Mouse (Mus musculus) NIH3T3 (cell line): ENCODE measurements around the gene Flvcr2.

Source experiments
- DNase-seq: peaks from one replicate; pipeline ENCODE4 v3.0.0-alpha.2; 2012; ENCODE audit warnings: low read depth

Gene Flvcr2

DNA sequence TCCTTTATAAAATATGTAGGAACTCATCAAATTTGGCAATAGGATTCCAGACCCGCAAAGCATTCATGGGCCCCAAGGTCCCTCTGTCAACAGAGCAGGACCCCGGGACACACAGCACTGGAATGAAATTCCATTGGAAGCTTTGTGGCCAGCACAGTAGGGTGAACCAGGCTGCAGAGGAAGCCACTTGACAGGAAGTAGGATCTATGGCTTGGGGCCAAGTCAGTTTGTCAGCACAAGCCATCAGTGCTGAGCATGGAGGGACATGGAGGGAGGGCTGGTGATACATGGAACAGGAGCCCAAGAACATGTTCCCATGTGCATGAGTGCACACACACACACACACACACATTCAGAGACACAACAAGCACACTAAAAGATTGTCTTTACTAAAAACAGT lies 10.1 kb upstream of the Flvcr2 start:
- no peak for DNase-seq

DNA sequence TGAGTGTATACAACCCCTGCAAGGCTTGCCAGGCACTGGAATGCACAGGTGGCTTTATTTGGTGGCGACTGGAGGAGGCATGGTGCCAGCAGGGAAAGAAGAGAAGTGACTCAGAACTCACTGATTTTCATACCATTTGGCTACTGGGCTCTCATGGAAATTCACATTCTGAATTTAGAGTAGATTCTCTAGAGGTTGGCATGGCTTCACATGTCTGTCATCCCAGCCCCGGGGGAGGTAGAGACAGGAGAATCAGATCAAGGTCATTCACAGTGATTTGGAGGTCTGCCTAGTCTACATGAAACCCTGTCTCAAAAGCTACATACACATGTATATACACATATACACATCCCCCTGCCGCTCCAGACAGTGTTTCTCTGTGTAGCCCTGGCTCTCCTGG lies 9.4 kb upstream of the Flvcr2 start:
- no peak for DNase-seq

DNA sequence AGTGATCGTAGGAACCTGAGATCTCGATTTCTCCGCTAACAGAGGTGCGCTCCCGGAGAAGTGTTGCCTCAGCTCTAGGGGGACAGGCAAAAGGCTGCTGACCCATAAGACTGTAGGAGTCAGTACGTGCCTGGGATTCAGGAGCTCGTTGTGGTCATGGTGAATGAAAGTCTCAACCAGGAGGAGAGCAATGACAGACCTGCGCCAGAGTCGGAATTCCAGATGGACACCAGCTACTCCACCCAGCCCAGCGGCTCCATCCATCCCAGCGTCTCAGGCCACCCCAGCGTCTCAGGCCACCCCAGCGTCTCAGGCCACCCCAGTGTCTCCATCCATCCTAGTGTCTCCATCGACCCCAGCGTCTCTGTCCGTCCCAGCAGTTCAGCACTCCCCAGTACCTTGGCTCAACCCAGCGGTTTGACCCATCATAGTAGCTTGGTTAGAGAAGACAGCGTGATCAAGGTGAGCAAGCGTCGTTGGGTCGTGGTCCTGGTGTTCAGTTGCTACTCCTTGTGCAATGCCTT lies 419 bp downstream of the Flvcr2 start:
- no peak for DNase-seq

DNA sequence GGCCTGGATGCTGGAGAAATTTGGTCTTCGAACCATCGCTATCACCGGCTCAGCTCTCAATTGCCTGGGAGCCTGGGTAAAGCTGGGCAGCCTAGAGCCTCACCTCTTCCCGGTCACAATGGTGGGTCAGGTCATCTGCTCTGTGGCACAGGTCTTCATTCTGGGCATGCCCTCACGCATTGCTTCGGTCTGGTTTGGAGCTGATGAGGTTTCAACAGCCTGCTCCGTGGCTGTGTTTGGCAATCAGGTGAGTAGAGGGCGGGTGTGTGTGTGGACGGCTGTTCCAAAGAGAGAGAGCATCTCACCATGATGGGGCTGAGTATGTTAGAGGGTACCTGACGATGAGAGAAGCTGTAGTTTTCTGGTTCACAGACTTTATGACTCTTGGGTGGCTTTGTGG lies 1.0 kb downstream of the Flvcr2 start:
- no peak for DNase-seq

DNA sequence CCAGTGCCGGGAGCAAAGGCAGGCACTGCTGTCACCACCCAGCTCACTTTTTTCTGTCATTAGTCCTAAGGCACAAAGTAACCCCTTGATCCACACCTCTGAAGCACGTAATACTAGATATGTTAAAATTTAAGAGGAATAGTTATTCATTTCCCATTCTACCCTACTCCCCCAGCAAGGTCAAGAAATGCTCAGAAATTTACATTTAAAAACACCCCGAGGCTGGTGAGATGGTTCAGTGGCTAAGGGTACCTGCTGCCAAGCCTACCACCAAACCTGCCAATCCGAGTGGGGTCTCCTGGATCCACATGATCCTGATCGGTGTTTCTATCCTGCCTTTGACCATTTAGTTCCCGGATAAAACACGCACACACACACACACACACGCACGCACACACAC lies 3.5 kb downstream of the Flvcr2 start:
- DNase-seq = no peak

DNA sequence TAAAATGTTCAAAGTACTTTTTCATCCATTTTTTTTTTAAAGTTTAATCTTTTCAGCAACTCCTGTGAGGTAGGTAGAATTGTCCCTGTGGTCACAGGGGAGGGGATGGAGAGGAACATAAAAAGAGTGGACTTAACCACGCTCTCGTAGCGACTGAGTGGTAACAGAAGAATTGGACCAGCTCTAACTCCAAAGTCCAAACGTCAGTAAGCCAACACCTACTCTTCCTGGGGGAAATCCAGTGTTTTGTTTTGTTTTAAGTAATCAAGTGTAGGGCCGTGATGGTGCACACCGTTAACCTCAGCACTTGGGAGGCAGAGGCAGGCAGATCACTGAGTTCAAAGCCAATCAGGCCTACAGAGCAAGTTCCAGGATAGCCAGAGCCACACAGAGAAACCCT lies 5.8 kb downstream of the Flvcr2 start:
- DNase-seq = no peak

DNA sequence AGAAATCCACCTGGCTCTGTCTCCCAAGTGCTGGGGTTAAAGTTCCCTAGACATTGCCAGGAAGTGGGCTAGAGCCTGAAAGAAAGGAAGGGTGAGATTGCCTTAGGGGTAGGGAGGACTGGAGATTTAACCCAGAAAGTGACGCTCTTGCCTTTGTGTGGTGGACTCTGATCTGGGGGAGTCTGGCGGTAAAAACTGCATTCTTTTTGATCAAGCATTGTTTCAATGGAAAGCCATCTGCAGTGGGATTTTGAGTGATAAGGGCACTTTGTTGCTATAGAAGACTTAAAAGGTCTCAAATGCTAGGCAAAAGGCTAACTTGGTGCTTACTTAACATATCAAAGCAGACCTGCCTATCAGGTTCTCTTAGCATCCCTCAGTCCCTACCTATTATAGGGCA lies 6.9 kb downstream of the Flvcr2 start:
- no peak for DNase-seq

DNA sequence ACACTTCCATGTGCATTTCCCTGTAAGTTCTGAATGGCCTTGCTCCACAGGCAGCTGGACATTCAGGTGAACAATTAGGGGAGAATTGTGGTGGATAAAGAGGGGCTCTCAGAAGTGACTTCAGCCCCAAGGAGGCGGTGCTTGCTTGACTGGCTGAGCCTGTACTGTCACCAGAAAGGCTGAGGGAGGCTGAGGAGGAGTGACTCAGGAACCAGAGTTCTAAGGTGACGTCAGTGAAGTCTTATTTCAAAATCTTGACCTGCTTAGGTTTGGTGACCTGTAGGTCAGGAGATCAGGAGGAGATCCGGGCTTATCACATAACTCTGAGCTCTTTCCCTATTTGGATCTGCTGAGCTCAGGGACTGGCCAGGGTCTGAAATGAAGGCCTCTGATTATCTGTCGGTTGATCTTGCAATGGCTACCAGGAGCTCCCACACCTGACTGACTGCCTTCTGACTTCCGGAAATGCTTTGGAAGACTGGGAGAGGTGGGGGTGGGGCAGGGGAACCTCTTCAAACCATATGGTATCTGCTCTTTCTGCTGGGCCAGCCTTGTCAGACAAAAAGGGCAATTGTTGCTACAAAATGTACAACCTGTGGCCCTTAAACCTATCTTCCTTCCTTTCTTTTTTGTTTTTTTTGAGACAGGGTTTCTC lies 8.4 kb downstream of the Flvcr2 start:
- DNase-seq = no peak

DNA sequence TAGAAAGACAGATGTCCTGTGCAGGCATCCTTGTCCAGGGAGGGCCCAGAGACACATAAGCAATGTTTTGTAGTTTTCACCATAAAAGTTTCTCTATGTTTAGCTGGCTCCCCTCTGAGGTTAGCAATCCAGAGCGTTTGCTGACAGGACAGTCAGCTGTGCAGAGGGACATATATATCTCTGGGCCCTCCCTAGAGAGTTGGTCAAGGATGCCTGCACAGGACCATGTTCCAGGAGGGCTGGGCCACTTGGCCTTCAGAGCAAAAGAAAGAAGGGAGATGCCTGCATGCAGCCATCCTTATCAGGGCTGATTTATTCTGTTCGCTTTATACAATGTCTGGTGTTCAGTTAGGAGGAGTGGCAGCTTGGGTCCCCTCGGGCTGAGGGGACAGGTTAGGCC lies 10.1 kb downstream of the Flvcr2 start:
- DNase-seq = no peak

DNA sequence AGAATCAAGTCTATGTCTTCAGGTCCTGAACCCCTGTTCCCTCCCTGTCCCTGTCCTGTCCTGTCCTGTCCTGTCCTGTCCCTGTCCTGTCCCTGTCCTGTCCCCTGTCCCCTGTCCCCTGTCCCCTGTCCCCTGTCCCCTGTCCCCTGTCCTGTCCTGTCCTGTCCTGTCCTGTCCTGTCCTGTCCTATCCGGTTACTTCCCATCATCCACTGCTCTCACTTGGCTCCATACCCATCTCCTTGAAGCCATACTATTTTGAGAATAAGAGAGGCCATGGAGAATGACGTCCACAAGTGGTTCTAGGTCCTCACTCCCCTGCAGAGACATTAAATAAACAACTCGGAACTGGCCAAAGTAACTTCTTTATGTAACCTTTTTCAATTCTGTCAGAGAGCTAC lies 10.7 kb downstream of the Flvcr2 start:
- no peak for DNase-seq

DNA sequence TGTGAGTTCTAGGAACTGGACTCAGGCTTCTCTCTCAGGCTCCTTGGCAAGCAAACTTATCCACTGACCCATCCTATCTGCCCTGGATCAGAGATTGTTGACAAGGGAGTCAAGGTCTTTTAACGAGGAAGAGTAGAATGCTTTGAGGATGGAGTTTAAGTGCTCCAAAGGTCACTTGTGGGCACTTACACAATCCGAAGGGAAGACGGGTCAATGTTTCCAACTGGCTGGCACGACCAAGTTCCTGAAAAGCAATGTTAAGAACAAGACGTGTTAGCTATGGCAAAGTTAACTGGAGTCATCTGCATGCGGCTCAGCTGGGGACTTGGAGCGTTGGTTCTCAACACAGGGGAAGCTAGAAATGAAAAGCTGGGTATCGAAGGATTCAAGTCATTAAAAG lies 12.4 kb downstream of the Flvcr2 start:
- no peak for DNase-seq

DNA sequence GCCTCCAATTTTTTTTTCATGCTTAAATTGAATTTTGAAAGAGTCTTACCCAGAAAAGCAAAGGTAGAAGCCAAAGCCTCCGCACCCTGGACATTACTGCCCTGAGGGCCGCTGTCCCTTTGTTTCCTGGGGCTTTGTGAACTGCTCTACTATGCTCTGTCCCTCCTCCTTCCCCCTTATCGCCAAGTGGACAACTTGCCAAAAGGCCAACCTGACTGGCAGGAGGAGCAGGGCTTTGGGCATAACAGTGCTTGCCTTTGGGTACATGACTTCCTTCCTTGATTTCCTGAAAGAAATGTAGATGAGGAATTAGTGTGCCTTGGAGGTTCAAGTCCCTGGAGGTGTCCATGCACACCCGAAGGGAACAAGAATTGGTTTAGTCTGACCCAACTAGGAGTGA lies 15.1 kb downstream of the Flvcr2 start:
- DNase-seq = no peak

DNA sequence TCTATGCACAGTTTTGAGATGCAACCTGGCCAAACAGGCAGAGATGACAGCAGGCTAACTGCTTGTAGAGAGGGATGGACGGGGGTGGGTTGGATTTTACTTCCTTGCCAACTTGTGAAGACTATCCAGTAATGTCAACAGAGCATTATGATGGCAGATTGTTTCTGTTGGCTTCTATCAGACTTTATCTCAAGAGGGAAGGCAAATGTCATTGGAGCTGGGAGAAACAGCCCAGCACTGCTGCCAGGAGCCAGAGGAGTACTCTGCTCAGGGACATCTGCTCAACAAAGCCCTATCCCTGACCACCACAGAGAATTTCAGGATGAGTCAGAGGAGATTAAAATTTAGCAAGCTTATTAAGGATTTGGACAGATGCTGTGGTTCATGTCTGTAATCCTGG lies 18.3 kb downstream of the Flvcr2 start:
- DNase-seq = no peak

DNA sequence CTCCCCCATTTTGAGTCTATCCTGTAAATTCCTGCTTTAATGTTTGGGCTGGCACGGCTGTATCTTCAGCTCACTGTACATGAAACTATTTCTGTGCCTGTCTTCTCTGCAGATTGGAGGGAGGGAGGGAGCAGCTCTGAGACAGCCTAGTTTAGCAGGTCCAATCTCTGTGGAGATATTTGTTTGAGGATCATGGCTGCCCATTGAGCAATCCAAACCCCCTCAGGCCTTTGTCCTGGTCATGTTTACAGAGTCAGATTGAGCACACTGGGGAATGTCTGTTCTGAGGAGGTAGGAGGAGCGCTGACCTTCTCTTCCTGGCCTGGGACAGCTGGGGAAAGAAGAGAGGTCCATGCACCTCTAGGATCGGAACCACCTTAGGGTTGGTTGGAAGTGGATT lies 19.9 kb downstream of the Flvcr2 start:
- peak; percentile 27 for DNase-seq

DNA sequence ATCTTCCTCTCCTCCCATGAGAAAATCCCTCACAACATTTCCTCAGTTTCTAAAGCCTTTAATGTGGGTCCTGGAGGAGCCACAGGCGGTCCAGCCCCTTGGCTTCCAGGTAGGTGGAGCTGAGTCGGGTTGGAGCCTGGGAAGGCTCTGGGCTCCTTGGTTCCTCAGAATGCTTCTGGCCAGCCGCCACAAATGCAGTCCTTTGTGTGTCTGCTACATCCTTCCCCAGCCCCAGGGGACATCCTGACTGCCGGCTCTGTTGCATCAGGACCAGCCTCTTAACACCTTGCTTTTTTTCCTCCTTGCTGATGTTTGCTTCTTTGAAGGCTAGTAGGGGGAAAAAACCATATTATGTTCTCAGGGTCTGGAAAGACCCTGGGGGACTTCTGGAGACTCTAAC lies 21.4 kb downstream of the Flvcr2 start:
- DNase-seq = no peak

DNA sequence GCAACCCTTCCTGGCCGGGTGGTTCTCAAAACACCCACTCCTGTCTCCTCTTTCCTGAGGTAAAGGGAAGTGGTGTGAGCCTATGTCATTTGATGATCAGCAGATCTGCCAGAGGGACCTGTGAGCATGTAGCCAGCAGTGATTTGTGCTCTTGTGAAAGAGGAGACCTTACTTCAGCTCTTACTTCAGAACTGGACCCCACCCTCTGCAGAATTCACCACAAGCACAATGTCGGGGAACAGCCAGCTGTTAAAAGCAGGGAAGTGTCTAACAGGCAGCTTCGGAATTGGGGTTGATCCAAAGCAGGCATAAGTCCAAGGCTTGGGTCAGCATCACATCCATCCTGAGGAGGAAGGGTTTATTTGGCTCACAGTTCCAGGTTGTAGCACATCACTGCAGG lies 25.0 kb downstream of the Flvcr2 start:
- peak; percentile 39 for DNase-seq

DNA sequence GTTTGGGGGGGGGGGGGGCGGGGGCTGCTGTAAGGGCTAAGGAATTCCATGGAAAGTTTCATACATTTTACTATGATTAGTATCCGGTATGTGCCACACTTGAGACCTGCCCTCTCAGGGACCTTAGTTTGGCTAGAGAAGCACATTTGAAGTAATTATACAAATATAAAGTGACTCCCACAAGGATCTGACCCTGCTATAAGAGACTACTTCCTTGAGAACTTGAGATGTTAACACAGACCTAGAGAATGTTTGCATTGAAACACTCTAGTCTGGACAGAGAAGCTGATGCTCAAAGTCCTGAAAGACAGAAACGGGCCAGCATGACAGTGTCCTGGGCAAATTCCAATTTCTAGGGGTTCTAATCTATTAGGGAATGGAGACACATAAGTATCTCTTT lies 32.6 kb downstream of the Flvcr2 start:
- DNase-seq = no peak

DNA sequence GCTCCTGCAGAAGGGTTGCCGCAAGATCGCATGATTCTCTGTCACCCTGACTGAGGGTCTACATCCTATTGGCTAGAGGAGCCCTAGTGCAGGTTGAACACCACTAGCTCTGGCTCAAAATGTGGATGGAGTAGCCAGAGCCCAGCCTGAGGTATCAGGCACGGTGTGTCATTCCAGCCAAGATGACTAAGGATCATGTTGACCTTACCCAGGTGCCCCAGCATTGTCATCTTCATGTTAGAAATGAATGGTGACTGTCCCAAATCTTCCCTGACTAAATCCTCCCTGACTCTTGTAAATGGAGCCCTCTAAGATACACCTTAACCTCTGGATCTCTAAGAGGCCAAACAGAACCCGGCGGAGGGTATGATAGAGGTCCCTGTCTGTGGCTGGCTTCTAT lies 33.4 kb downstream of the Flvcr2 start:
- no peak for DNase-seq

DNA sequence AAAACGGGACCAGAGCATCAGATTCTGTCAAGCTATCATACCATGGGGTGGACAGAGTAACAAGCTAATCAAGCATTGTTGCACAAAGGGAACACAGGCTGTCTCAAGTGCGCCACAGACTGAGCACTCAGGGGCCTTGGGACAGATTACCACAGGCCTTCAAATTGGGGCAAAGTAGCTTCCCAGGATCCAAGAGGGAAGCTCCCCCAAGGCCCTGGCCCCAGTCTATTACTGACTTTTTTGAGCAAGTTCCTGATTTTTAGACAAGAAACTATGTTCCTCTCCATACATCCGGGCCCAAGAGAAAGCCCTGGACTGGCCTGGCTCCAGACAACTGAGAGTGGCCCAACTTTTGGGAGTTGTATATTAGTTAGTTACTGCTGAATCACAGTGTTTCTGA lies 35.3 kb downstream of the Flvcr2 start:
- DNase-seq = no peak

DNA sequence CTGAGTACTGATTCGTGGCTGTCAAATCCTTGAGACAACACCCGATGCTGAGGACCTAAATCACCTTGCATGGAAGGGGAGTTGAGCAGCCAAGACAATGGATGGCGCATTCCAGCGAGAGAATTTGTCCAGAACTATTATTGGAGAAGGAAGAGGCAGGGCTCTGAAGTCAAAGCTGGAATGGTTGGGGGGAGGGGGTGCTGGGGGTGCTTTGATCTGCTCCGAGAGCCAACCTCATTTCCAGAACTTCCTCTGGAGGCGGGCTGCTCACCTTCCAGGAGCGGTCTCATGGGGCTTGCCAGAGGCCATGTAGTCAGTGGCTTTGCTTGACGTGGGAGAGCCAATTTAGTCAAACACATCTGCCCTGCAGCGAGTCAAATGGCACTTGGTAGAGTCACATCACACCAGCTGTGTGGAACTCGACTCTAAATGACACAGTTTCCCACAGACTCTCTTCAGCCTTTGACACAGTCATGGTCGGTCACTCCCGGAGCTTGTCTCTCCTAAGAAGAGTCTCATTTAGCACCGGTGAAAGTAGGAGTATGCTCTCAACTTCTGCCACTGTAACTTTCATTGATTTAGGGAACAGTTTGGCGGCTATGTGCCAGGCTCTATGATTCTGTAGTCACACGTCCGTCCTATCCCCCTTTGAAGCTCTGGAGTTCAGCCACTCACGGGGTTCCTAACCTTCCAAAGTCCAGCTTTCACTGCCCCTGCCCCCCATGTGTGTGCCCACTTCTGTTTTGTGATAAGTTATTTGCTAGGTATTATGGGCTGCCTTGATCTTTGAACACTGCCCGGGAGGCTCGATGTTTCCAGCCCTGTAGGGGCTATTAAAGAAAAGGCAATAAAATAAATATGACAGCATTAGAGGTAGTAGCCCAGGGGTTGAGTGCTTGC lies 38.8 kb downstream of the Flvcr2 start:
- no peak for DNase-seq

DNA sequence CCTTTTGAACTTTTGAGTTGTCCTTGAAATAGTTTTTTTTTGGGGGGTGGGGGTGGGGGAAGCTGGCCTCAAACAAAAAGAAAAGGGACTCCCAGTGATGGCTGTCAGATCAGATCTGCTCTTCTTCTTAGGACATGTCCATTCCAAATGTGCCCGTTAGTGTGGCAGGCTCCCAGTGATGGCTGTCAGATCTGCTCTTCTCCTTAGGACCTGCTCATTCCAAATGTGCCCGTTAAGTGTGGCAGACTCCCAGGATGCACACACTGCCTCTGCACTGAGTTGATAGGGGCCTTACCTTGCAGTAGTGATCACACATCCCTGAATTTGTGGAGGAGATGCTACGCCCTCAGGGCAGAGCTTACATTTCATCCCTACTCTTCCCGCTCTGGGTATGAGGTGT lies 45.8 kb downstream of the Flvcr2 start:
- DNase-seq = no peak

DNA sequence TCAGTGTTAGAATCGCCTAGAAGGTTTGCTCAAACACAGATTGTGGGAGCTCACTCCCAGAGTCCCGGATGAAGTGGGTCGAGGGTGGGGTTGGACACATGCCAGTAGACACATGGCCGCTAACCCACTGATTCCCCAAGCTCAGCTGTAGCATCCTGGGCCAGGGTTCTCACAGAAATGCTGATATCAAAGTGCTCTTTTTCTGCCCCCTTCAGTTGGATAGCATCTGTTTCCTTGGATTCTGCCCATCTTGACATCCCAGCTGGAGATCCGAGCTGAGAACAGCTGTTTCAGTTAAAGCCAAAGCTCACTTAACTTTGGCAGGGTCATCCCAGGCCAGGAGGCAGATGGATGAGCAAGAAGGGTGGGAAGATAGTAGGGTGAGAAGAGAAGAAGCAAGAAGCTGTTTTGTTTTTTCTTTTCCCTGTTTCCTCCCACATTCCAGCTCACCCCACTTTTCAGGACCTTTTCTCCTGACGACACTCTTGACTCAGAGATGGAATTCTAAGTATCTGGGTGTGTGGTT lies 46.5 kb downstream of the Flvcr2 start:
- DNase-seq = peak; percentile 44

DNA sequence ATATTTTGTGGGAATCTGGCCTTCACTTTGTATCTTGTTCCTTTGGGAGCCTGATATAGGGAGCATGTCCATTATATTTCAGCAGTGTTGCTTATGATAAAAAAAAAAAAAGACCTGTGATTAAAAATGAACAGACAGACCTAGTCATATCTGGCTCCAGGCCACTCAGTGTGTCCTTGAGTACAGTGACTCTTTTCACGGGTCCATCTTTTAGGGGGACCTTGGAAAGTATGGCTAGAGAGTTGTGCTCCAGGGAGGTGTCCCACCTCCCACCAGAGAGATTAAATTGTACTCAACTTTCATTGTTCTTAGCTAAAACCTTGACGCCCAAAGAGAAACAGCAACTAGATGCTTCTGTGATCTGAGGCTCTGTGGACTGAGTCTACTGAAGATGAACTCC lies 47.8 kb downstream of the Flvcr2 start:
- DNase-seq = no peak
